Mouse (Mus musculus) forebrain, embryonic 16.5 days (tissue): ENCODE measurements around the gene Catsper2. TPM values are rescaled to one million over a fixed set of nuclear protein-coding genes. Genes with fewer than 3 reads are reported as not detected.
A peak's percentile ranks its signal among the peaks of the same experiment; 100 is the strongest.
"Not testable (repeated sequence)": the region's sequence is repeated elsewhere in the genome, so short reads cannot be mapped to it uniquely, and the experiment has no call there.

Source experiments
- ATAC-seq: fragments of 200-750 bp; cut with Nextera tagmentation; 2 replicates; pipeline ENCODE4 v1.8.0; 2017; ENCODE audit warnings: mild to moderate bottlenecking, moderate library complexity
- H3K27ac ChIP-seq: fragments of 300-500 bp; sonication (generic); 2 replicates; pipeline ENCODE4 v1.5.1; 2014; ENCODE audit warnings: low read length, control low read depth
- H3K27me3 ChIP-seq: fragments of 300-500 bp; sonication (generic); replicated peaks from 2 replicates; pipeline ENCODE4 v1.6.1; 2014; ENCODE audit warnings: low read length; ENCODE audit not compliant: control insufficient read depth, insufficient read depth
- H3K36me3 ChIP-seq: fragments of 300-500 bp; sonication (generic); 2 replicates; pipeline ENCODE4 v1.6.1; 2014; ENCODE audit not compliant: control insufficient read depth, insufficient read depth
- H3K4me1 ChIP-seq: fragments of 300-500 bp; sonication (generic); replicated peaks from 2 replicates; pipeline ENCODE4 v1.6.1; 2014; ENCODE audit warnings: low read length; ENCODE audit not compliant: control insufficient read depth, insufficient read depth
- H3K4me2 ChIP-seq: fragments of 300-500 bp; sonication (generic); 2 replicates; pipeline ENCODE4 v1.6.1; 2014; ENCODE audit warnings: mild to moderate bottlenecking, low read length, control low read depth
- H3K4me3 ChIP-seq: fragments of 300-500 bp; sonication (generic); replicated peaks from 2 replicates; pipeline ENCODE4 v1.5.1; 2014; ENCODE audit warnings: mild to moderate bottlenecking, low read length, control low read depth
- H3K9ac ChIP-seq: fragments of 300-500 bp; sonication (generic); replicated peaks from 2 replicates; pipeline ENCODE4 v1.6.1; 2014; ENCODE audit warnings: low read depth, low read length, control low read depth
- H3K9me3 ChIP-seq: fragments of 300-500 bp; sonication (generic); 2 replicates; pipeline ENCODE4 v1.6.1; 2016; ENCODE audit warnings: low read length; ENCODE audit not compliant: control insufficient read depth
- WGBS: fragments of 180-500 bp; shearing (Covaris S2); extraction: QIAGEN DNeasy Blood & Tissue Kit; methylation state at CpG from one replicate; pipeline ENCODE4 v1.1.7; 2014; 5-methylcytosine and 5-hydroxymethylcytosine counted together
- polyA plus RNA-seq: library from polyadenylated mRNA; unstranded; fragments of >200 nt; fragmentation: Nextera tagmentation; extraction: Ambion mirVana; gene quantifications from 2 replicates; pipeline ENCODE4 v1.2.1, GENCODE M21; 2015

Catsper2 gene
- polyA plus RNA-seq, 1 experiment from 2014 or later: 7.5 TPM

GRCm38 (mm10) chr2:121414139-121414685, 620 bp upstream of the Catsper2 start:
- peaks cover 25% of the 10 kb centered on the region for H3K4me1 ChIP-seq
- 0% methylated on average over 31 of the region's 32 CpGs for WGBS

GRCm38 (mm10) chr2:121412843-121413386, 677 bp downstream of the Catsper2 start:
- 13% methylated on average over 4 of the region's 4 CpGs for WGBS
- peak overlapping the region; percentile 92 for H3K9ac ChIP-seq
- H3K27me3 ChIP-seq: no peaks in the 10 kb centered on the region
- H3K27ac ChIP-seq: peak overlapping the region; percentile 98
- H3K36me3 ChIP-seq: no peaks in the 10 kb centered on the region; the same call in 1 of the 2 replicates
- H3K9me3 ChIP-seq: no peaks in the 10 kb centered on the region
- no peak for ATAC-seq
- H3K4me2 ChIP-seq: peak overlapping the region; percentile 51
- H3K4me3 ChIP-seq: peak overlapping the region; percentile 74
- peaks cover 25% of the 10 kb centered on the region for H3K4me1 ChIP-seq

More at GRCm38 (mm10) chr2:121414139-121414685, 620 bp upstream of the Catsper2 start:
- Histone ChIP-seq H3K27me3 (no peaks in the 10 kb centered on the region), H3K4me3 (peak overlapping the region; percentile 74), H3K27ac (peak overlapping the region; percentile 98), H3K4me2 (peak overlapping the region; percentile 60), H3K9ac (peak overlapping the region; percentile 85), H3K36me3 (no peaks in the 10 kb centered on the region; the same call in 1 of the 2 replicates), H3K9me3 (no peaks in the 10 kb centered on the region)
- ATAC-seq: peak; percentile 48

GRCm38 (mm10) chr2:121408160-121408559, 5.4 kb downstream of the Catsper2 start:
- Histone ChIP-seq H3K9me3 (no peaks in the 10 kb centered on the region), H3K4me3 (no peak overlapping the region), H3K27ac (no peak overlapping the region), H3K9ac (no peak overlapping the region), H3K4me1 (peaks cover 8% of the 10 kb centered on the region; the same call in 1 of the 2 replicates), H3K4me2 (no peak overlapping the region), H3K36me3 (no peaks in the 10 kb centered on the region), H3K27me3 (no peaks in the 10 kb centered on the region)
- ATAC-seq: no peak
- 33% methylated on average over 4 of the region's 4 CpGs for WGBS

- no peak overlapping the region for H3K27ac ChIP-seq
- no peak overlapping the region for H3K4me2 ChIP-seq
- H3K27me3 ChIP-seq: no peaks in the 10 kb centered on the region; the same call in 1 of the 2 replicates
- H3K36me3 ChIP-seq: no peaks in the 10 kb centered on the region
- no peak overlapping the region for H3K9ac ChIP-seq
- no peaks in the 10 kb centered on the region for H3K4me1 ChIP-seq
- no peak for ATAC-seq
- H3K4me3 ChIP-seq: no peak overlapping the region
- H3K9me3 ChIP-seq: no peaks in the 10 kb centered on the region
Observed at GRCm38 (mm10) chr2:121403296-121403695, 10.3 kb downstream of the Catsper2 start.

GRCm38 (mm10) chr2:121396624-121397023, 17.0 kb downstream of the Catsper2 start:
- no peak overlapping the region for H3K27ac ChIP-seq
- no peak overlapping the region for H3K4me2 ChIP-seq
- no peaks in the 10 kb centered on the region for H3K9me3 ChIP-seq
- no peaks in the 10 kb centered on the region; the same call in 1 of the 2 replicates for H3K27me3 ChIP-seq
- H3K9ac ChIP-seq: no peak overlapping the region
- 13% methylated on average over 8 of the region's 8 CpGs for WGBS
- H3K4me1 ChIP-seq: no peaks in the 10 kb centered on the region
- no peaks in the 10 kb centered on the region; the same call in 1 of the 2 replicates for H3K36me3 ChIP-seq
- H3K4me3 ChIP-seq: no peak overlapping the region
- ATAC-seq: no peak

- ATAC-seq, H3K9ac ChIP-seq, H3K27ac ChIP-seq, H3K9me3 ChIP-seq, H3K36me3 ChIP-seq, H3K4me3 ChIP-seq, H3K4me1 ChIP-seq, H3K27me3 ChIP-seq, H3K4me2 ChIP-seq: not testable (repeated sequence)
- 99% methylated on average over 14 of the region's 17 CpGs for WGBS
Observed at GRCm38 (mm10) chr2:121386961-121387575, 26.5 kb downstream of the Catsper2 start, which contains the start of gene Strc. Gene Strc, minus strand, starts transcription at chr2:121387168.

- H3K27ac ChIP-seq: no peak overlapping the region
- WGBS: 48% methylated on average over 2 of the region's 2 CpGs
- no peaks in the 10 kb centered on the region for H3K27me3 ChIP-seq
- H3K36me3 ChIP-seq: no peaks in the 10 kb centered on the region
- no peak for ATAC-seq
- H3K4me3 ChIP-seq: no peak overlapping the region
- no peak overlapping the region for H3K4me2 ChIP-seq
- H3K9me3 ChIP-seq: no peaks in the 10 kb centered on the region
- no peak overlapping the region for H3K9ac ChIP-seq
- no peaks in the 10 kb centered on the region for H3K4me1 ChIP-seq
Observed at GRCm38 (mm10) chr2:121374766-121375165, 38.8 kb downstream of the Catsper2 start.

- Histone ChIP-seq H3K4me2 (no peak overlapping the region), H3K36me3 (no peaks in the 10 kb centered on the region), H3K27me3 (no peaks in the 10 kb centered on the region), H3K27ac (no peak overlapping the region), H3K4me3 (no peak overlapping the region), H3K9me3 (no peaks in the 10 kb centered on the region), H3K9ac (no peak overlapping the region), H3K4me1 (0 out of 2 replicates have a peak, but pooled peaks cover 2% of the 10 kb centered on the region)
- ATAC-seq: no peak
- 81% methylated on average over 3 of the region's 3 CpGs for WGBS
Observed at GRCm38 (mm10) chr2:121372266-121372665, 41.3 kb downstream of the Catsper2 start.

GRCm38 (mm10) chr2:121370921-121371320, 42.7 kb downstream of the Catsper2 start:
- Histone ChIP-seq H3K36me3 (no peaks in the 10 kb centered on the region), H3K4me3 (no peak overlapping the region), H3K9me3 (no peaks in the 10 kb centered on the region), H3K27ac (no peak overlapping the region), H3K27me3 (no peaks in the 10 kb centered on the region), H3K9ac (no peak overlapping the region), H3K4me2 (no peak overlapping the region), H3K4me1 (0 out of 2 replicates have a peak, but pooled peaks cover 2% of the 10 kb centered on the region)
- ATAC-seq: no peak
- 85% methylated on average over 5 of the region's 5 CpGs for WGBS
